Mouse (Mus musculus) CD4-positive helper T cell, adult 2 months (primary cell): ENCODE measurements around the gene Arhgef12.

Experiments
- DNase-seq: peaks from one replicate; pipeline ENCODE4 v3.0.0-alpha.2; 2012; ENCODE audit warnings: low read depth, missing footprints, low spot score

The Arhgef12 gene

DNA sequence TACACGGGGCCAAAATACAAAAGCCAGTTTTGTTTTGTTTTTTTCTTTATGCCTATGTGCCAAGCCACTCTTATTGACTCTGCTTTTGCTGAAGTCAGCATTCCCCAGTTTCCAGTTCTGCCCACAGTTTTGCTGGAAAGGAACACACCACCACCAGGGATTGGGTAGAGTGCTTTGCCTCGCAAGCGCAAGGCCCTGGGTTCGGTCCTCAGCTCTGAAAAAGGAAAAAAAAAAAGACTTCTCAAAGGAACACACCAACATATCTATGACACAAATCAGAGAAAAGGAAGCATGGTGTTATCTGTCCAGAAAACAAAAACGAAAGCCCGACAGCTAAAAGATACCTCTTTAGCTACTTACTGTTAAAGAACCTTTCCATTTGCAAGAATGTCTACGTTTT is 2.1 kb upstream of the Arhgef12 start:
- no peak for DNase-seq

DNA sequence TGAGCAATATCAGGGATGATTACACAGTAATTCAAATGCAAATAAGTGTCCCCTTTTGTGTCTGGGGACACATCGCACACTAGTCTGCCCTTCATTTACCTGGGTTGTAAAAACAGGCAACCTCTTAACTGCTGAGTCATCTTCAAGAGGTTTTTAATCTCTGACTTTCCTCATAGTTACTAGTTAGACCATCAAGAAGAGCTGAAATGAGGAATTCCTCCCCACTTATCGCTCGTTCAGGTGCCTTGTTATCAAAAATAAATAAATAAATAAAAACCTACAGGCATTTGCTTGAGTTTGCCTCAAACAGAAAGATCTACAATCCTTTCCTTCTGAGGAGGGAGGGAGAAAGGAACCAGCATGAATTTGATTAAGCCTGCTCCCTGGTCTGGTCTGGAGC is 1.7 kb upstream of the Arhgef12 start:
- DNase-seq, result no peak

DNA sequence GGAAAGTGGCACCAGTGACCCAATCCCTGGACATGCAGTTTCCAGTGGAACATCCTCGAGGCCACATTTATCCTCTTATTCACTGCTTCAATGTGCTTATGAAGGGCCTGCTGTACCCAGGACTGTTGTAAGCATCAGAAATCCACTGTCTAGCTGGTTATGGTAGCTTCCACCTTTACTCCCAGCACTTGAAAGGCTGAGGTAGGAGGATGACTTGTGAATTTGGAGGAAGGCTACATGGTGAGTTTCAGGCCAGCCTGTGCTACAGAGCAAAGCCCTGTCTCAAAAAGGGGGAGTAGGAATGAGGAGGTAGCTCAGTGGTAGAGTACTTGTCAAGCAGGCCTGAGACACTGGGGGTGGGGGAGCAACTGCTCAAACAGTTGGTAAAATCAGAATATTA is 1.0 kb upstream of the Arhgef12 start:
- no peak for DNase-seq

DNA sequence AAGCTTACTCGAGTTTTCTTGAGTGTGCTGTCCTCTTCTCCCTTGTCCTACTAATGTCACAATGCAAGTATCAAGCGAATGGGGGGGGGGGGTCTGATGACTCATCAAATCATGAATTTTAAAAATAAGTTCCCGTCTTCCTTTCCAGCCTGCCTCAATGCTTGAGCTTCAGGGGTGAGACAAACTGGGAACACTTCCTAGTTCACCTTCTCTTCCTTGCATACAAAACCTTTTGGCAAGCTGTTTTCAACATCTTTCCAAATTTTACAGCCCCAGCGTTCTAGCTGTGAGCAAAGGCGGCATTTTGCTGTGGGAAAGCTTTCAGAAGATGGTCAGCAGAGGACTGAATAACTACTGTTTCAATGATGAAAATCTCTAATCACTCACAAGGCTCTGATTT is 516 bp upstream of the Arhgef12 start:
- no peak for DNase-seq

DNA sequence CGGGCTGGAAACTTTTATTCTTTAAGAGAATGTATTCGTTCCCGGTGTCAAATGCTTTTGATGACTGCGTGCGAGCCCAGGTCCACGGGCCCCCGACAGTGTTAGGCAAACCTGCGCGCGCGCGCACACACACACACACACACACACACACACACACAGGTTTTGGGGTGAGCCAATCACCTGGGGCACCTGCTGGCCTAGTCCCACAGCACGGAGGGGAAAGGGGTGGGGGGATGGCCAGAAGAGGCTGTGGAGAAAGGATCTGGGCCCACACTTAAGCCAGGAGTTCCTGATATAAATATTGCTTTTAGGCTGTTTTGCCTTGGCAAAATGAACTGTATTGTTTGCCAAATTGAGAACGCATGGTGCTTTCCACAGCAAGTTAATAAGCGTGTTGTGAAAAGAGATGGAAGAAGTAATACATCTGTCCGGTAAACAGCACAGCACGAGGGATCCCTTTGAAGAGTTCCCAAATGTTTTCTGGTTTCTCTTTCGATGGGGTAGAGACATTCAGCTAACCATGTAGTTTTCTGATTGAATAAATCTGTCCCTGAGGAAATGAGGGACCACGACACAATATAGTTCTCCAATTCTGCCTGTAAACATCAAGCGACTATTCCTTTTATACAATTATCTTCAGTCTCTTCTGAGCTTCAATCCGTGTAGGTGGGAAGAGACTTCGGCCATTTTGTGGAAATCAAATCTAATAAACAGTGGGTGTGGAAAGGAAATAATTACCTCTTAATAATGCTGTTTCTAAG is 433 bp downstream of the Arhgef12 start:
- DNase-seq, result peak; percentile 64

DNA sequence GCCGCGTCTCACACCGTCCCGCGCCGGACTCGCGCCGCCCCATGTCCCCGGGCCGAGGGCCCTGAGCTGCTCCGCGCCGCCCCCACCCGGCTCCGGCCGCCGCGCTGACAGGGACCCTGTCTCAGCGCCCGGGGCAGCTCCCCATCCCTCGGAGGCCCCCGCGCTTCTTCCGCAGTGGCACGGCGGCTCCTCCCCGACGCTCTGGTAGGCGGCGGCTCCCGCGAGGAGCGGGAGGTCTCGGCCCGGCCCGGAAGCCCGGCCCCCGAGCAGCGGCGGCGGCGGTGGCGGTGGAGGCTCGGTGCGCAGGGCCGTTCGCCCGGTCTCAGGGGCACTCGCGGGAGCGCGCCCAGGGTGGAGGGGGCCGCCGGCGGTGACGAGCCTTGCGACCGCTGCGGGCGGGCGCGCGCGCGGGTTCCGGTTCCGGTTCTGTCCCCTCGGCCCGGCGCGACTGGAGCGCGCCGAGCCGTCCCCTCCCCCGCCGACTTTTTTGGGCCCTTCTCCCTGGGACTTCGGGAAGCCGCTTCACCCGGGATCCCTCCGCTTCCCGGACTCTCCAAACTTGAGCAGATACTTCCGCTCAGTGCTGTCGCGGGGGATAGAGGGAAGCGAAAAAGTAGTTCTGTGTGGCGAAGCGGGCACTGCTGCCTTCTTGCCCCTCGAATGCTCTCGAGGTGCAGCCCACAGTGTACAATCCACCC is 1.2 kb downstream of the Arhgef12 start:
- peak; percentile 83 for DNase-seq

DNA sequence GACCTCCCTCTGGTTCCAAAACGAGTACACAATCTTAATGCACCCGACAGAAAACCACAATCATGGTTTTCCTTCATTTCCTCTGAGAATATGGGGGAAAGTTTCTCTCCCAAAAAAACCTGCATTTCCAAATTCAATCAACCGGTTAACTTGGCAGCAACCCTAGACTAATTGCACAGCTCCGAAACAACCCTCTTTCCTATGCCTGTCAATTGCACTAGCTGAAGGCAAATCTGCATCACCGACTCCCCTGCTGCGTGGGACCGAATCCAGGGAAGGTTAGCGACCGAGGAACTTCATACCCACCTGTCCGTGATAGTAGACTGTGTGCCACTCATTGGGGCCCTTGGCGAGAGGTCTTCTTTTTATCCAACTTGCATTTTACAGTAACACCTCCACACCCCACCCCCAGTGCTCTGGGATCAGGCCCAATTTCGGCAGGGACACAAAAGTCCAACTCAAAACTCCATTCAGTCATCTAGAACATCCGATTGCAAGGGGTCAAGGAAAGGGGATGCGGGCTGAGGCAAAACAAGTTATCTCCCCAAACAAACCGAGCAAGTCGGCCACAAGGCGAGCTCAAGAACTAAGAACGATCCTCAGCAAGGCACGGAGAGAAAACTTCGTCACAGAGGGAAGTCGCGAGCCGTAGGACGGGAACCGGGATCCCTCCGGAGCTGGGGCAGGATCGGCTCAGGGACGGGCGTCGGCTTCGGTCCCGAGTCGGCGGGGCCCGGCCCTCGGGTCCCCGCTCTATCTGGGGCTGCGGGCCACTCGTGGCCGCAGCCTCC is 2.0 kb downstream of the Arhgef12 start:
- DNase-seq, result no peak

DNA sequence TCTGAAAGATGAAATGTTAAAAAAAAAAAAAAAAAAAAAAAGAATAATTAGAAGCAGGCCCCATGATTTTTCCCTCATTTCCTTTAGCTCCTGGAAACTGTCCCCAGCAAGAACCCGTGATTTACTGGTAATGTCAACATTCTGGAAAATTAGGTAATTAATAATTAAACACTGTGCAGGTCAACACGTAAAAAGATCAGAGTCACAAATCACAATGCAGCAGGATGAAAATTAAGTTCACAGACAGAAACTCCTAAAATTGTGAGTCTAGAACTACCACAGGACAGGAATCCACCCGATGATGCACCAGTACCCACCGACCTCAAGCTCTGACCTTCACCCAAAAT is 2.5 kb downstream of the Arhgef12 start:
- DNase-seq, result no peak

DNA sequence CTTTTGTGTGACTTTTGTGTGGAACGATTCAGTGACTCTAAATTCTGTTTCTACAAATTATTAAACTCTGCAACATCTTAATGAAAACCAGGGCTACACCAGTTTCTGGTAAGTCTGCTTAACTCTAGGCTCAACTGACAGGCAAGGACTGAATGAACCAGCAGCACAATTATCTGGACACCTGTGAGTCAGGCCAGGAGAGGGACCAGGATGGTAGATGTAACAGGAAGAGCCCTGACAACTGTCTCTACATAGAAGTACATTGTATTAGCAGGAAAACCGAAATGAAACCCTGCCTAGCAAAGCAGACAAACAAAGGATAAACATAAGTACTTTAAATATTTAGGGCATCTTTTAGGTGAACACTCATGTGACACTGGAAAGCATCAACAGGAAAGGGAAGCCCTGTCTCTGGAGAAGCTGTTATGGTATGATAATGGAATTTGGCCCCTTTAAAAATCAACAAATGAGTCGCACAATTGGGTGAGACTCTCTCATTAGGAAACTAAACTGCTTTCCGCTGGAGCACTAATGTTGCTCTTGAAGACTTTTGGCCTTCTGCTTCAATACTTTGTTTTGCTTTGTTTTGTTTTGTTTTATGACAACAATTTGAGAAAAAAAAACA is 3.3 kb downstream of the Arhgef12 start:
- DNase-seq, result no peak

DNA sequence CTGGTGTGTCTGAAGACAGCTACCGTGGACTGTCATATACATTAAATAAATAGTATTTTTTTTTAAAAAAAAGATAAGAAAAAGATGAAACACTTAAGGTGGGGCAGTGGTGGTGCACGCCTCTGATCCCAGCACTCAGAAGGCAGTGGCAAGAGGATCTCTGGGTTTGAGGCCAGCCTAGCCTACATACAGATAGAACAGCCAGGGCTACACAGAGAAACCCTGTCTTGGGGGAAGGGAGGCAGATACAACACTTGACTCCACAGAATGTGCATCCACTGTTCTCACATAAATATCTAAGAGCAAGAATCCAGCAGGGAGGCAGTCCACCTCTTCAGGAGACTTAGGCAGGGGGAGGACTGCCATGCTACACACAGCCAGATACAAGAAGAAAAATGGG is 4.1 kb downstream of the Arhgef12 start:
- no peak for DNase-seq

DNA sequence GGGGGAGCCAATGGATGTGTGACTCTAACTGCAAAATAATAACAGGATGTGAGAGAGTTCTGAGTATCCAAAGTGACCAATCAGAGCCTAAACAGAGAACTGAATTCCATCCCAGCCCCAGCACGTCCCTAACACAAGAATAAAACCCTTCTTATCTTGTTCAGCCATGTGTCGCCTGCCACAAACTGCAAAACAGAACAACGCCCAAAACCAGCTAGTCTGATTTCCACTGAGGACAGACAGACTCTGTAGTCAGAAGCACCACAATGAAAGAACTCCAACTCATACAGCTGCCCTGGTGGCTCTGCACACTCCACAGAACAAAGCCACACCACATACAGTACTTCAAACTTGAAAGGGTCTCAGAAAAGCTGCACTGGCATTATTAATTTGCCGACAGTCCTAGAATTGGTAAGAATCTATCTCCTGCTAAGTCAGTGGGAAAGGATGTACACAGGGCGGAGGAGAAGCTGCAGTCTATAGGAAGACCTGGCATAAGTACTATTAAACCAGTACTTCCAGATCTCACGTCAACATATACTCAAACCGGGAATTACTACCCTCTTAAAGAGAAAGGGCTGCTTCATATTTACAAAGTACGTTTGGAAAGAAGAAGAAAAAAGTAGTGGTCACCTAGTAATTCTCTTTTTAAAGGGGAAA is 5.0 kb downstream of the Arhgef12 start:
- no peak for DNase-seq

DNA sequence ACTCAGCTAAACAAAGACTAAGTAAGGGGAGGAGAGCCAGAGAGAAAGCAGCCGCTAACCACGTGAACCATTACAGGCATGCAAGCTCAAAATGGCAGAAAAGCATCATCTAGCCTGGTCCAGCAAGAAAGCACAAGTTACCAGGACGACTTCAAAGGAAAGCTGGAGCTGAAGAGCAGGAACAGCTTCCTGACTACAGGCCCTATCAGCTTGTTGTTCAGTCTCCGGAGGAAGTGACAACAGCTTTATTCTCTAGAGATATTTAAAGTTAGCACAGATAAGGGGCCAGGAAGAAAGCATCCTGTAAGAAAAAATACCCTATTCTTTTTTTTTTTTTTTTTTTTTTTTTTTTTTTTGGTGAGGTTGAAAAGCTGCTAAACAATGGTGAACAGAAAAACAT is 8.1 kb downstream of the Arhgef12 start:
- no peak for DNase-seq

DNA sequence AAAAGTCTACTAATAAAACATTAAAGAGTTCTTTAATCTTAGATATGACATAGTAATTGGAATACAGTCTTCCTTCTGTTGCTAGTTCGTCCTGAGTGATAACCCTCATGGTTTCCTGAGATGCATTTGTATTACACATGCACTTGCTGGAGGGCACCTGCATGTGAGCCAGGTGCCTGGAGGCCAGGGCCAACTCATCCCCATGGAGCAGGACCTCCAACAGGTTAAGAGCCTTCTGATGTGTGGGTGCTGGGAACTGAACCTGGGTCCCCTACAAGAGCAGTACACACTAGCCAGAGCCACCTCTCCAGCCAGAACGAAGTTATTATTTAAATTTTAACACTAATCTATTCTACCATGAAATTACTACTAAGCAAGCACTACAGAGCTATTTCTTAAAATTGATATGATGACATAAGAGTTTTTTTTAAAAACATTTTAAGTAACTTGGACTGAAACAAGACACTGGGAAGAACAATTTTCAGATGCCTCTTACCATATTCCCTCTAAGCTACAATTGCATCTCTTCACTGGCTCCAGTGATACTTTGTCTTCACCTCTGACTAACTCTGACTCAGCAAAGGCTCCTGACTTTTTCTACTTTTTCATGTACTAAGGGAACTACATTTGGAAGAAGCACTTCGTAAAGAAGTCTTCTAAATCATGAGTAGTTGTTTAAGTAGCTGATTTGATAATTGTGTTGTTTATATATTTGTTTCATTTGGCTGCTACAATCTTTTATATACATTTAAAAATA is 9.1 kb downstream of the Arhgef12 start:
- no peak for DNase-seq

DNA sequence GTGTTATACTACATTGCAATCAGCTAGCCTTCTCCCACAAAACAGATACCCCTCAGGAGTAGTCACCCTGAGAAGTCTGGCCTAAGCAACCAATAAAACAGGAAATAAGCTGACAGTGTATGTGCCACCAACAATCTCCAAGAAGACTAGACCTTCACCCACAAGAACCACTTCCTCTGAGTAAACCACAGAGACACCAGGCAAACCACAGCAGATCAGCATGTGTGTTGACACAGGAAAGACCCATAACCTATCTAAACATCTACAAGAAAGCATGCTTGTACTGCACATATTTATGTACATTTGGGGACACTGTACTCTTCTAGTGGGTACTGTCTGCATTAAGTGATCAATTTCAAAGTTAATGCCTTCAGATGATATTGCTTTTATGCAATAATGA is 10.7 kb downstream of the Arhgef12 start:
- peak; percentile 85 for DNase-seq

DNA sequence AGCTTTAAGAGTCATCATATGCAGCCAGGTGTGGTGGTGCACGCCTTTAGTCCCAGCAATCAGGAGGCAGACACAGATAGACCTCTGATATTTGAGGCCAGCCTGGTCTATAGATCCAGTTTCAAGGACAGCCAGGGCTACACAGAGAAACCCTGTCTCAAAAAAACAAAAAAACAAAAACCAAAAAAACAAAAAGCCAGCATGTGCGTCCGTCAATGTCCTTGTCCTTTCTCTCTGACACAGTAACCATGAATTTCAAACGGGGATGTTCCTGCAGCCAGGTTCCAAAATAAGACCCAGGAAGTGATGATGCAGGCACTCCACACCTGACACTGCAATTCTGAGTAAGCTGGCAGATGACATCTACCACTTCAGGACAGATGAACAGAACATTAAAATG is 12.2 kb downstream of the Arhgef12 start:
- DNase-seq, result no peak

DNA sequence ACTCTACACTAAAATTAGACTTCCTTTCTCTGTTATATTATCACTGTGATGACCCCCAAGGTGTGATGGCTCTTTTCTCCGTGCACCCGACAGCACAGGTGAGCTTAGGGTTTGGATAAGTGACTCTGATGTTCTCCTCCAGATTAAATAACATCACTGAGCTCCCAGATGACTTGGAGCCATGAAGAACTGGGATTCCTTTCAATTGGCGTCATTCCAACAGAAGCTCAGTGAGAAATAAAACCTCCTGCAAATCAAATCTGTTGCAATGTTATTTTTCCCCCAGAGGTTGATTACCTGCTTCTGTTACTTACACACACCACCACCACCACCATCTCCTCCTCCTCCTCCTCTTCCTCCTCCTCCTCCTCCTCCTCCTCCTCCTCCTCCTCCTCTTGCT is 13.2 kb downstream of the Arhgef12 start:
- DNase-seq, result no peak

DNA sequence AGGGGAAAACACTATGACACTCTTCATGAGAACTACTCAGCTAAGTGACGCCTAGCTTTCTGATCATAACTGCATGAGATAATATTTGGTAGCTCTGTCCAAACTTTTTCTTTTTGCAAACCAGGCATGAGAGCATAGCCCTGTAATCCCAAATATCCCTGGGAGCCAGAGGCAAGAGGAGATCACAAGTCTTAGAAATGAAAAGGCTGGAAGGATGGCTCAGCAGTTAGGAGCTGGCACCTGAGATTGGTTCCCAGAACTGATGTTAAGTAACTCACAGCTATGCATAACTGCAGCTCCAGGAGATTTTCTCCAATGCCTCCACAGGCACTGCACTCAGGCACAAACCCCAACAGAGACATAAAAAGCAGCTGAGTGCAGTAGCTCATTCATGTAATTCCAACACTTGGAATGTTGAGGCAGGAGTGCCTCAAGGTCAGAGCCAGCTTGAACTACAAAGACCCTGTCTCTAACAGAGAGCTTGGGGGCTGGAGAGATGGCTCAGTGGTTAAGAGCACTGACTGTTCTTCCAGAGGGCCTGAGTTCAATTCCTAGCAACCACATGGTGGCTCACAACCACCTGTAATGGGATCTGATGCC is 21.3 kb downstream of the Arhgef12 start:
- DNase-seq, result no peak

DNA sequence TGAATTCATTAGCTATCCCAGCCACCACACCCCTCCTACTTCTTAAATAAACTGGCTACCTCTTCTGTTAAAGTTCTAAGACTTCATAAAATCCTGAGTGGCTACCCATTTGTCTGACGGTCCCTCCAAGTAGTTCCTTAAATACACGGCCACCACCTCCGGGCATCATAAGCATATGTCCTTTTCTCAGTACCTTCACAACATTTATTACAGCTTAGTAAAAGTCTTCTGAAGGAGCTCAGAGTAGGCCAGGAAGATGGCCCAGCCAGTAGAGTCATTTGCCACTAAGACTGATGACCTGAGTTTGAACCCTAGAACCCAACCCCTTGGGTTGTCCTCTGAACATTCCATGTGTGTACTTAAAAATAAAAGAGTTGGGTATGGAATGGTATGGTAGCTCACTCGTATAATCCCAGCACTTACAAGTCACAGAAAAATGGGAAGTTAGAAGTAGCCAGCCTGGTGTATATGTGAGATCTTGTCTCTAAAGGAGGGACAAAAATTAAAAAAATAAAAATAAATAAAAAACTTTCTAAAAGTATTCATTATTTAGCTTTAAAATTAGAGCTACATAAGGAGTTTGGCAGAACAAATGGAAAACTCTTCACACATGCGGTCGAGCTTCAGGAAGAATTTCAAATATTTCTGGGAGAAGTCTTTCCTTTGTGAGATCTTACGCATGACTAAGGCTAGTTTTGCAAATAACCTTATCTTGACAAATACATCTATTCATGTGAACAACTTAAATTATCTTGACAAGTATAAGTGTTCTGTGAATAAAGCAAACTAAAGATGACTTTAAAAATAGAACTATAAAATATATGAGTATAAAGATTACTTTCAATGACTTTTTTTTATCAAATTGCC is 22.3 kb downstream of the Arhgef12 start:
- no peak for DNase-seq

DNA sequence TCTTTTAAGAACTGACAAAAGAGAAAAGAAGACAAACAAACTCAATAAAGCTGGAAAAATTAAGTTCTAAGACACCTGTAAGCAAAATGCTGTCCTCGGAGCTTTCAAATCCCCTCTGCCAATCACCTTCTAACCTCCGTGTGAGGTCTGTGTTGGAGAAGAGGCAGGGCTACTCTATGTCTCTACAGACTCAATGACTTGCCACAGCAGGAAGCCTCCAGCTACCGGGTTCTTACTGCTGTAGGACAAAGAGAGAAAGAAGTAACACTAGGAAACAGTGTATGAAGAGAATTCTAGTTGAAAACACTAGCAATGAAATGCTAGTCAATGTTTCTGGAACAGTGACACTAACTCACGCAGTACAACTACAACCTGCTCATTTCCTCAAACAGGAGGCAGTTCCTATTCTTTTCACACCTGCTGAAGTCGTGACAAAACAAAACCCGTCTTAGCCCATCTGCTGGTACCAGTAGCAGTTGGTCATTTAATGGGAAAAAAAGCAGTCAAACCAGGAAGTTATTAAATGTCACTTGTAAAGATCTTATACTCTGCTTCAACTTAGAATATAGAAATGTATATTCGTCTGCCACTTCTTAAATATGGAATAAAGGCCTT is 23.5 kb downstream of the Arhgef12 start:
- DNase-seq, result no peak
